Mouse (Mus musculus): ENCODE results near the gene Pcna. TPM values are rescaled to one million over a fixed set of nuclear protein-coding genes. Genes with fewer than 3 reads are reported as not detected.

The Pcna gene
- total and polyA plus RNA-seq, 3 experiments = 25.9 to 39.9 (median 36.5) TPM

DNA sequence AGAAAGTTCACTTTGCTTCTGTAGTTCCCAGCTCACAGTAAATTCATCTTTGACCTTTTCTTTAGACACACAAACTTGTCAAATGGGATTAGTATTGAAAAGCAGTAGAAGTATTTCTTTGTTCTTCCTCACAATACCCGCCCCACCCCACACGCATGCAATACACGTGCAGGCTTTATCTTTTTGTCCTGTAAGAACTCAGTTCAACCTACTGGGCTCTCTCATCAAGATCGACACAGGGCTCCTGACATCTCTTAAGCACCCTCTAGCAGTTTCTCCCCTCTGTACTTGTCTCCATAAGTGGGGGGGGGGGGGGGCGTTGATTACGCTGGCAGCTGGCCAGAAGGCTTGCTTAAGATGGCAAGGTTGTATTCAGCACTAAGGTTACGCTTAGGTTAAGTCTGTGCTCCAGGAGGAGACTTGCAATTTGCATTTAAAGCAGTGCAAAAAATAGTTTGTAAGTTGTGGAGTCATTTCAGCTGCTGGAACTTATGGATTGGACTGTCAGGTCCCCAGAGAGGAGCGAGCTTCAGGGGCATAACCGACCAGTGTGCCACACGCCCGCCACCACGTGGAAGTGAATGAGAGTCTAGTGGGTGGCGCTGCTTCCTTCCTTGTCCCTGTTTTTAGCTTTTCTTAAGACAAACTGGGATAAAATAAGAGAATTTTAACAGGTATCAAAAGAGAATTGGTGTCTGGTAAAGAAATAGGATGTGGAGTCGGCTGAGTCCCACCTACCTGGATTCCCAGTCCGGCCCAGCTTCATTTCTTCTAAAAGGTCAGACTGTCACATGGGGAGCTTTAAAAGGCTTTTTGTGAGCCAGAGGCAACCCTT lies 30.3 kb upstream of the Pcna start:
- H3K27me3 ChIP-seq (ENCODE audit: control insufficient read depth, insufficient read depth, low read length) = no peaks in the 10 kb centered on the region
- 29% methylated on average over 15 of the region's 15 CpGs for WGBS
- H3K27ac ChIP-seq = peak overlapping the region; percentile 98
- peaks cover 38% of the 10 kb centered on the region for H3K4me1 ChIP-seq (ENCODE audit: control insufficient read depth, insufficient read depth, low read length)
- peak in 1 of 2 experiments; percentile 28 for DNase-seq
- H3K79me2 ChIP-seq (replicated peaks; ENCODE audit: control insufficient read depth, insufficient read depth, low read length) = 0 out of 2 replicates have a peak, but pooled peaks cover 3% of the 10 kb centered on the region
- intact Hi-C loops (cut with DNase I) = no loop called here
- H3K36me3 ChIP-seq (ENCODE audit: control insufficient read depth, insufficient read depth, low read length) = peaks cover 43% of the 10 kb centered on the region
- TF ChIP-seq EP300 (IDR thresholded peaks at IDR 0.05; ENCODE audit: insufficient read depth, low read depth, low read length) (no peak), POLR2A (IDR thresholded peaks at IDR 0.05; ENCODE audit: insufficient read depth, low read depth, low read length) (no peak), CTCF (IDR thresholded peaks at IDR 0.05) (no peak)
- H3K4me3 ChIP-seq = peak overlapping the region; percentile 19
- H3K9ac ChIP-seq (ENCODE audit: low read depth, low read length) = peak overlapping the region; percentile 37; the same call in 1 of the 2 replicates

DNA sequence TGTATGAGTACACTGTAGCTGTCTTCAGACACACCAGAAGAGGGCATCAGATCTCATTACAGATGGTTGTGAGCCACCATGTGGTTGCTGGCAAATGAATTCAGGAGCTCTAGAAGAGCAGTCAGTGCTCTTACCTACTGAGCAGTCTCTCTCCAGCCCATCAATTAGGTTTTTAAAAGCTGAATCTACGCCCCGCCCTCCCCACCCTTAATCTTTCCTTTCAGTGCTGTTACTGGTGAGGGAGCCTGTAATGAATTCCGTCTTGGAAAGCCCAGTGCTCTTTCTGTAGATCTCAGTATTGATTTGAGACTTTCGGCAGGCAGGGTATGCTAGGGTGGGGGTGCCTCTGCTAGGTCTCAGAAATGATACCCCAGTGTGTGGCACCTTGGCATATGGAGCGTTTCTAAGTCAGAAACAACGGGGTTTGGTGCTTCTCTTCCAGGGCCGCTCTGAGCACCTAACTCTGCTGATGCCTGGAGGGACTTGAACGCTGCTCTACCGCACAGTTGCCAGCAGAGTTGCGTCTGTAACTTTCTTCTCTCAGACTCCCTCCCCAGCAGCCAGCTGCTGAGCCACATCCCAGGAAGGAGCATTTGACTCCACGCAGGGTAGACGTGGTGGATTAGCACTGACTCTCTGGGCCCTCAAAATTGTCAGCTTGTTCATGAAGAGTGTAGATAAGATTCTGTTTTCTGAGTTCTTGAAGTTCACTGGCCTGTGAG lies 29.5 kb upstream of the Pcna start:
- TF ChIP-seq EP300 (IDR thresholded peaks at IDR 0.05; ENCODE audit: insufficient read depth, low read depth, low read length) = no peak
- TF ChIP-seq CTCF (IDR thresholded peaks at IDR 0.05) = peak; percentile 48
- no peak for TF ChIP-seq POLR2A (IDR thresholded peaks at IDR 0.05; ENCODE audit: insufficient read depth, low read depth, low read length)
- Histone ChIP-seq H3K27ac (peak overlapping the region; percentile 98), H3K27me3 (ENCODE audit: control insufficient read depth, insufficient read depth, low read length) (no peaks in the 10 kb centered on the region), H3K9ac (ENCODE audit: low read depth, low read length) (peak overlapping the region; percentile 52), H3K79me2 (replicated peaks; ENCODE audit: control insufficient read depth, insufficient read depth, low read length) (0 out of 2 replicates have a peak, but pooled peaks cover 3% of the 10 kb centered on the region), H3K4me3 (no peak overlapping the region), H3K36me3 (ENCODE audit: control insufficient read depth, insufficient read depth, low read length) (peaks cover 46% of the 10 kb centered on the region), H3K4me1 (ENCODE audit: control insufficient read depth, insufficient read depth, low read length) (peaks cover 42% of the 10 kb centered on the region)
- 22% methylated on average over 12 of the region's 12 CpGs for WGBS
- intact Hi-C loops (cut with DNase I) = no loop called here
- DNase-seq = peak; percentile 43 to 55

DNA sequence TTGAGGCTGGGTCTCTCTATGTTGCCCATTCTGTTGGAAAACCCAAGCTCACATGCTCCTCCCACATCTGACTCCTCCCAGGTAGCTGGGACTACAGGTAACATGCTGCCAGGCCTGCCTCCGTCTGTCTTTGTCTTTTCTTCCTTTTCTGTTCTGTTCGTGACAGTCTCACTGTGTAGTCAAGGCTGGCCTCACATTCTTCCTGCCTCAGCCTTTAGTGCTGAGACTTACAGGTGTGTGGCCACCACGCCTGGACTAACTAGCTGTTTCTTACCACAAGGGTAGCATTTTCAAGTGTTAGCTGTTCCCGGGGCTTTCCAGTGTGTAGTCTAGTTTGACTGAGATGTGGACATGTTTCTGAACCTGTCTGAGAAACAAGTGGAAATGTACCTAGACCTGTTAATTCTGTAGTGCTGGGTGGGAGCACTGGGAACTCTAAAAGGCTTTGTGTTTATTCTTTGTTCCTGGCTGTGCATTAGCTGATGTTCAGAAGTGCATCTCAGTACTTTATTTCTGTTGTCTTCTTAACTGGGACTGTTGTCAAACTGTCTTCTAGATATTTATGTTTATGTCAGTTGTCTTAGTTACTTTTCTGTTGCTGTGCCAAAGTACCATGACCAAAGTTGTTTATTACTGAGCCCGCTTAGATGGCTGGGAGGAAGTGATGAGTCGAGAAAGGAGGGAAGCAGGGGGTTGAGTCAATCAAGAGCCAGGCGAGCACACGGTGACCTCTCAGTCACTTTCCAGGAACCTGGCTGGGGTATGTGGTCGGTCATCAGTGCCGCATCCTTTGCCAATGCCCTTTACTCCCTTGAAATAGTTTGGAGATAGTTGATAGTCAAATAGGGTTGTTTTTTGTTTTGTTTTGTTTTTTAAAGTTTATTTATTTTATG lies 28.7 kb upstream of the Pcna start:
- intact Hi-C loops (cut with DNase I) = loop anchor here (2.0 kb wide), 1 partner anchor 17 kb away; no protein-coding TSS in a partner anchor
- no peaks in the 10 kb centered on the region for H3K27me3 ChIP-seq (ENCODE audit: control insufficient read depth, insufficient read depth, low read length)
- H3K36me3 ChIP-seq (ENCODE audit: control insufficient read depth, insufficient read depth, low read length) = peaks cover 43% of the 10 kb centered on the region
- no peak overlapping the region for H3K4me3 ChIP-seq
- H3K4me1 ChIP-seq (ENCODE audit: control insufficient read depth, insufficient read depth, low read length) = peaks cover 42% of the 10 kb centered on the region
- no peak for TF ChIP-seq POLR2A (IDR thresholded peaks at IDR 0.05; ENCODE audit: insufficient read depth, low read depth, low read length)
- TF ChIP-seq EP300 (IDR thresholded peaks at IDR 0.05; ENCODE audit: insufficient read depth, low read depth, low read length) = 0 out of 2 replicates have a peak, but pooled peaks have one; percentile 13
- 29% methylated on average over 10 of the region's 10 CpGs for WGBS
- H3K79me2 ChIP-seq (replicated peaks; ENCODE audit: control insufficient read depth, insufficient read depth, low read length) = 0 out of 2 replicates have a peak, but pooled peaks cover 3% of the 10 kb centered on the region
- peak overlapping the region; percentile 98 for H3K27ac ChIP-seq
- peak in 1 of 2 experiments; percentile 31 for DNase-seq
- no peak overlapping the region for H3K9ac ChIP-seq (ENCODE audit: low read depth, low read length)

DNA sequence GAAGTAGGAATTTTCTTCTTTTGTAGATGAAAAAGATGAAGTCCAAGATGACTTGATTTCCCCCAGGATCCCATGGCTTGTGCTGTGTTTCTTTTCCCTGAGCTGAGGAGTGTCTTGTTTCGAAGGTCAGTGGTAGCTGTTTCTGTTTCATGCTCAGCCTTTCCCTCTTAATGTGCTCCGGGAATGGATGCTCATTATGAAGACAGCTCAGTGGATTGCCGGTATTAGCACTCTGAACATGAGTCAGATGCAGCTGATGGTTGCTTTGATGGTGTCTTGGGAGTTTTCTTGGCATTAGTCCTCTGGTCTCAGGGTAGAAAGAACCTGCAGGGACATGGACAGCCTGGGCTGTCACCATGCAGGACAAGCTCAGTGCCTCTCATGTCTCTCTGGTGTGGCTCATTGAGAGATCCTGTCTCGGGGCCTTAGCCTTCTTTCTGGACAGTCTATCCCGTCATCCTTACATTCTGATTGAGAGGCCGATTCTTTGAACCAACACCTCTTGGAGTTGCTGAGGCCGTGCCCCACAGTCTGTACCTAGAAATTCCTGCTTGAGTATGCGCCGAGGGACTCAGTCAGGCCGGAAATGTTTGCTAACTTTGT lies 27.5 kb upstream of the Pcna start:
- H3K9ac ChIP-seq (ENCODE audit: low read depth, low read length) = no peak overlapping the region
- peaks cover 40% of the 10 kb centered on the region for H3K36me3 ChIP-seq (ENCODE audit: control insufficient read depth, insufficient read depth, low read length)
- no peaks in the 10 kb centered on the region for H3K27me3 ChIP-seq (ENCODE audit: control insufficient read depth, insufficient read depth, low read length)
- TF ChIP-seq EP300 (IDR thresholded peaks at IDR 0.05; ENCODE audit: insufficient read depth, low read depth, low read length) = no peak
- no peak for TF ChIP-seq POLR2A (IDR thresholded peaks at IDR 0.05; ENCODE audit: insufficient read depth, low read depth, low read length)
- no peak for TF ChIP-seq CTCF (IDR thresholded peaks at IDR 0.05)
- H3K27ac ChIP-seq = peak overlapping the region; percentile 98
- H3K4me1 ChIP-seq (ENCODE audit: control insufficient read depth, insufficient read depth, low read length) = peaks cover 43% of the 10 kb centered on the region
- peaks cover 6% of the 10 kb centered on the region for H3K79me2 ChIP-seq (replicated peaks; ENCODE audit: control insufficient read depth, insufficient read depth, low read length)
- H3K4me3 ChIP-seq = no peak overlapping the region
- intact Hi-C loops (cut with DNase I) = loop anchor here (2.0 kb wide), 1 partner anchor 16 kb away; no protein-coding TSS in a partner anchor
- WGBS = 76% methylated on average over 10 of the region's 10 CpGs
- no peak for DNase-seq

DNA sequence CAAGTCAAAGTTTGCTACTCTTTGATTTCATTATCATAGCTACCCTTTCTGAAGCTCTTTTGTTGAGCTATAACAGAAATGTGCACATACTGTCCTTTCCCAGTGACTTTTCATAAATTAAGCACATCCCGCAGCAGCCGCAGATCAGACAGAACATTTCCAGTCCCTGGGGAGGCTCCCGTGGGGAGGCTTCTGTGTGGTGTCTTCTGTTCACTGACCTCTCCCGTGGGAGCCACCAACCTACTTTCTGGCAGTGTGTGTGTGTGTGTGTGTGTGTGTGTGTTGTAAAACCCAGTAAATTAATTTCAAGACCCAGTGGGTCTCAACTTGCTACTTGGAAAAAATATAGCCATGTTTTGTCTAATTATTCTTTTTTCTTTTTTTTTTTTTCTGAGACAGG lies 26.9 kb upstream of the Pcna start:
- H3K79me2 ChIP-seq (replicated peaks; ENCODE audit: control insufficient read depth, insufficient read depth, low read length) = peaks cover 9% of the 10 kb centered on the region
- peak overlapping the region; percentile 98 for H3K27ac ChIP-seq
- TF ChIP-seq CTCF (IDR thresholded peaks at IDR 0.05) (no peak), POLR2A (IDR thresholded peaks at IDR 0.05; ENCODE audit: insufficient read depth, low read depth, low read length) (no peak), EP300 (IDR thresholded peaks at IDR 0.05; ENCODE audit: insufficient read depth, low read depth, low read length) (no peak)
- H3K4me3 ChIP-seq = no peak overlapping the region
- no peaks in the 10 kb centered on the region for H3K27me3 ChIP-seq (ENCODE audit: control insufficient read depth, insufficient read depth, low read length)
- no peak overlapping the region for H3K9ac ChIP-seq (ENCODE audit: low read depth, low read length)
- DNase-seq = peak in 1 of 2 experiments; percentile 41
- 39% methylated on average over 4 of the region's 4 CpGs for WGBS
- peaks cover 38% of the 10 kb centered on the region for H3K4me1 ChIP-seq (ENCODE audit: control insufficient read depth, insufficient read depth, low read length)
- H3K36me3 ChIP-seq (ENCODE audit: control insufficient read depth, insufficient read depth, low read length) = peaks cover 42% of the 10 kb centered on the region
- intact Hi-C loops (cut with DNase I) = loop anchor here (2.0 kb wide), 1 partner anchor 15 kb away; no protein-coding TSS in a partner anchor
